Mouse (Mus musculus): ENCODE data around the gene Hsd17b1. TPM values are rescaled to one million over a fixed set of nuclear protein-coding genes. Genes with fewer than 3 reads are reported as not detected.

Gene Hsd17b1
- 1 to 10 TPM in 14 of 26 experiments, under 1 TPM in 6, not detected in 6; 0.59 to 8.6 (median 1.9) TPM for total RNA-seq (2018; cell fraction: chromatin; rRNA removed)
- under 1 TPM in 20 of 26 experiments, not detected in 6; 0.09 to 0.73 (median 0.22) TPM for total RNA-seq (2018; cell fraction: cytosol; rRNA removed)
- total RNA-seq (2018; cell fraction: nucleus; rRNA removed): 1 to 10 TPM in 15 of 26 experiments, under 1 TPM in 7, not detected in 4; 0.48 to 6.4 (median 1.6) TPM
- 0.22 to 0.84 TPM (median 0.32 TPM) in 3 replicates for polyA plus RNA-seq (2018)

DNA sequence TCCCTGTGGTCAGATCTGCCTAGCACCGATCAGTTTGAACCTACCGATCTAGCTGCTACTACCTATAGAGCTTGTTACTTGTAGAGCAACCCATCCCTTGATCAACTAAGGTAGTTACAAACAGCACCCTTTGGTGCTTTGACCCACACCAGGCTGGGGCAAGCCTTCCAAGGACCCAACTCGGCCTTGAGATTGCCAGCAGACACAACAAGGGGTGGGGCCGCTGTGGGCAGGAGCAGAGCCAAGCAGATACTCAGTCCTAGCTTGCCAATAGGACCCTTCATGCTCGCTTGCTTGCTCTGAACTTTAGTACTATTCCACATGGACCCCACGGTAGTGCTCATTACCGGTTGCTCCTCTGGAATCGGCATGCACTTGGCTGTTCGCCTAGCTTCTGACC is at the start of gene Hsd17b1:
Gene Hsd17b1 (plus strand): TSS at position 291 of the 400 bp plus-strand sequence.
- H3K79me2 ChIP-seq (ENCODE audit: inconsistent target): no peaks in the 10 kb centered on the region; the same call in 1 of the 2 replicates
- peaks cover 38% of the 10 kb centered on the region; the same call in 1 of the 2 replicates for H3K36me3 ChIP-seq (ENCODE audit: inconsistent target)
- no peak within 1 kb of the TSS for H3K27ac ChIP-seq
- WGBS (ENCODE audit: missing documents): 91% methylated on average over 9 of the region's 9 CpGs
- no peak within 1 kb of the TSS for H3K4me3 ChIP-seq (ENCODE audit: inconsistent target)

DNA sequence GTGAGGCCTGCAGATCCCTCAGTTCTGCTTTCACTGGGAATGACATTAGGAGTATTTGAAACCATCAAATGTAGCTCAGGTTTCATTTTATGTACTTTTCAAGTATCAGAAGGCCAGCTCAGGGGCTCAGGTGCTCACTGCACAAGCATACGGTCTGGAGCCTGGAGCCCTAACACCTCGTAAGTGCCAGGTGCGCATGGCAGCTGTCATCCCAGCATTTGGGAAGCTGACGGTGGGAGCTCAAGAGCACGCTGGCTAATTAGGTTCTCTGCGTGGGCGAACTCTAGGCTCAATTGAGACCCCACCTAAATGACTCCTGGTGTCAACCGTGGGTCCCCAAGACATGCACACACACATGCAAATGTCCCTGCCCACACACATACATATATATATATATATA is 48.9 kb upstream of the Hsd17b1 start:
- H3K27ac ChIP-seq: no peak overlapping the region
- peaks cover 11% of the 10 kb centered on the region; the same call in 1 of the 2 replicates for H3K79me2 ChIP-seq (ENCODE audit: inconsistent target)
- H3K4me3 ChIP-seq (ENCODE audit: inconsistent target): no peak overlapping the region
- peaks cover 96% of the 10 kb centered on the region for H3K36me3 ChIP-seq (ENCODE audit: inconsistent target)
- WGBS (ENCODE audit: missing documents): 93% methylated on average over 7 of the region's 8 CpGs

GRCm38 (mm10) chr11:101030136-101030807 is 47.9 kb upstream of the Hsd17b1 start:
- Histone ChIP-seq H3K36me3 (ENCODE audit: inconsistent target) (peaks cover 96% of the 10 kb centered on the region), H3K27ac (no peak overlapping the region), H3K4me3 (ENCODE audit: inconsistent target) (no peak overlapping the region)

DNA sequence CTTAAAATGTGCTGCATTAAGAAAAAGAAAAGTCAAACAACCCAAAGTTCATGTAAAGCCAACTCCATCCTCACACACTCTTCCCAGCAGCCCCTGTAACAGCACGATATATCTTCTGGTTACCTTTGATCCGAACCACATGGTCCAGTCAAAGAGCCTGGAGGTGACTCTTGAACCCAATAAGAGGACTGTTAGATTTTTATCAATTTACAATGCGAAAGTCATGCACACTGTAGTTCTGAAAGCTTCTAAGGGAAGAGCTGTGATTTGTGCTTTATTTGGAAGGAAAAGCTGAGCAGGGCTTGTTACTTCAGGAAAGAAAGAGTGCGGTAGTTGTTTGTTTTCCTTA is 47.4 kb upstream of the Hsd17b1 start:
- 97% methylated on average over 4 of the region's 4 CpGs for whole genome bisulfite sequencing (ENCODE audit: missing documents)
- Histone ChIP-seq H3K4me3 (ENCODE audit: inconsistent target) (no peak overlapping the region), H3K79me2 (ENCODE audit: inconsistent target) (peaks cover 8% of the 10 kb centered on the region; the same call in 1 of the 2 replicates), H3K36me3 (ENCODE audit: inconsistent target) (peaks cover 96% of the 10 kb centered on the region), H3K27ac (no peak overlapping the region)

More at GRCm38 (mm10) chr11:101030136-101030807, 47.9 kb upstream of the Hsd17b1 start:
- peaks cover 8% of the 10 kb centered on the region; the same call in 1 of the 2 replicates for H3K79me2 ChIP-seq (ENCODE audit: inconsistent target)
- WGBS (ENCODE audit: missing documents): 93% methylated on average over 10 of the region's 10 CpGs

DNA sequence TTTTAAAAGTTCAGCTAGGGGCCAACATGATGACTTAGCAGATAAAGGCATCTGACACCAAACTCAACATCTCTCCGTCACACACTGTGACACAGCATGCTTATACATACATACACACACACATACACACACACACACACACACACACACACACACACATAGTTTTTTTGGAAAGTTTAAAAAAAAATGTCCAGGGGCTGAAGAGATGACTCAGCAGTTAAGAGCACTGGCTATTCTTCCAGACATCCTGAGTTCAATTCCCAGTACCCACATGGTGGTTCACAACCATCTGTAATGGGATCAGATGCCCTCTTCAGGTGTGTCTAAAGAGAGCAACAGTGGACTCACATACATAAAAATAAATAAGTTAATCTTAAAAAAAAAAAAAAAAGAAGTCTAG is 46.7 kb upstream of the Hsd17b1 start:
- Histone ChIP-seq H3K4me3 (ENCODE audit: inconsistent target) (no peak overlapping the region), H3K79me2 (ENCODE audit: inconsistent target) (peaks cover 8% of the 10 kb centered on the region; the same call in 1 of the 2 replicates), H3K36me3 (ENCODE audit: inconsistent target) (peaks cover 95% of the 10 kb centered on the region), H3K27ac (no peak overlapping the region)
- WGBS (ENCODE audit: missing documents): 100% methylated on average over 1 of the region's 1 CpGs

DNA sequence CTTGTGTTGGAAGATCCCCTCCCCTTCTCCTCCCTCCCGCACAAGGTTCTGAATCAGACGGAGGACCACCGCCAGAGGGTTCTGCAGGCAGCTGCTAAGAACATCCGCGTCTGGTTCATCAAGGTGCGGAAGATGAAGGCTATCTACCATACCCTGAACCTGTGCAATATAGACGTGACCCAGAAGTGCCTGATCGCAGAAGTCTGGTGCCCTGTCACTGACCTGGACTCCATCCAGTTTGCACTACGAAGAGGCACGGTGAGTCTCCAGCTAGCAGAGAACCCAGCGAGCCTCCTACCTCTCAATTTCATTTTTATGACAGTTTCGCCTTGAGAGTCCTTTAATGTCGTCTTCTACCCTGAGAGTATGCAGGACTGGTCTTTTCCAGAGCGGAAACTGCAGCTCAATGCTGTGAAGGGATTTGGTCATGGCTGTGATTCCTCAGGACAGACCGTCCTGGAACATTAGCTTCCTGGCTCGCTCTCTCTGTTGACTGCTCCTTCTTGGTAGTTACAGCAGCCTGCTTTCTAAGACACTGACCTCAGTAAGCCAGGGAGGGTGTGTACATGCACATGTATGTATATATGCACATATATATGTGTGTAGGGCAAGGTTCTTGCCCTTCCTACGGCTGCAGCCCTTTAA is 44.2 kb upstream of the Hsd17b1 start:
- Histone ChIP-seq H3K27ac (no peak overlapping the region), H3K4me3 (ENCODE audit: inconsistent target) (no peak overlapping the region), H3K36me3 (ENCODE audit: inconsistent target) (peaks cover 95% of the 10 kb centered on the region), H3K79me2 (ENCODE audit: inconsistent target) (peaks cover 15% of the 10 kb centered on the region; the same call in 1 of the 2 replicates)
- WGBS (ENCODE audit: missing documents): 95% methylated on average over 17 of the region's 17 CpGs

DNA sequence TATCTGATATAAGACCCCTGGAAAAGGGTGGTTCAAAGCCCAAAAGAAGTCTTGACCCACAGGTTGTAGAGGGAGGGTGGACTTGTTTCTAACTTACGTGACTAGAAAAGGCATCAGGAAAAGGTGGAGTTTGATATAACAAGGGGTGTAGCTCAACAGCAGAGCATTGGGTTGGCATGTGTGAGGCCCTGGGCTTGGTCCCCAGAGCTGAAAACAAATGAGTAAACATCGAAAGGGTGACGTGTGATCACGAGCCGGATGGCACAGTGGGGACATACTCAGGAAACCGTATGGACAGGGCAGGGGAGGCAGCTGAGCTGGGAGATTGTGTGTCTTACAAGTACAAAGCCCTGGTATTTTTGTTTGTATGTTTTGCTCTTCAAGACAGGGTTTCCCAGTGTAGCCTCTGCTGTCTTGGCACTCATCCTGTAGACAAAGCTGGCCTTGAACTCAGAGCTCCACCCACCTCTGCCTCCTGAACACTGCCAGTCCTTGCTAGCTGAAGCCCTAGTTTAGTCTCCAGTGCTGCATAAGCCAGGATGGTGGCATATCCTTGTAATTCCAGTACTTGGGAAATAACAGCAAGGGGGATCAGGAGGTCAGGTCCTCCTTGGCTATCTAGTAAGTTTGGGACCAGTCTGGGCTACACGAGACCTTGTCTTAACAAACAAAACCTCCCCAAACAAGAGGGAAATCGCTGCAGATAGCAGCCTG is 43.4 kb upstream of the Hsd17b1 start:
- peaks cover 15% of the 10 kb centered on the region; the same call in 1 of the 2 replicates for H3K79me2 ChIP-seq (ENCODE audit: inconsistent target)
- H3K4me3 ChIP-seq (ENCODE audit: inconsistent target): no peak overlapping the region
- no peak overlapping the region for H3K27ac ChIP-seq
- peaks cover 97% of the 10 kb centered on the region for H3K36me3 ChIP-seq (ENCODE audit: inconsistent target)
- 92% methylated on average over 8 of the region's 8 CpGs for WGBS (ENCODE audit: missing documents)

DNA sequence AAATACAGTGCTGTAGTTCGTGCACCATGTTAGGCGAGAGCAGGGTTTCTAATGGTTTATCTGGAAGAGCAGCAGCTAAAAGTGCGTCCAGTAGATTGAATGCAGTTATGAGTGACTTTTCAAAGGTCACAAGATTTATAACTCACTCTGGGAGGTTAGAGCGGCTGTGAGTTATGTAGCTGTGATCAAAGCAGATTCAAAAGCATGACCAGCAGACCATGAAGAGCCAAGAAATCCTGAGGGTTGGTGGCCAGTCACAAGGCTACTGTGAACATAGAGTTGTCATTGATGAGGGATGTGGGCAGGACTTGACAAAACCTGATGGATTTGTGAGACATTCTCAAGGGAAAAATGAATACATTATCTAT is 42.9 kb upstream of the Hsd17b1 start:
- H3K79me2 ChIP-seq (ENCODE audit: inconsistent target): peaks cover 15% of the 10 kb centered on the region; the same call in 1 of the 2 replicates
- H3K36me3 ChIP-seq (ENCODE audit: inconsistent target): peaks cover 97% of the 10 kb centered on the region
- H3K27ac ChIP-seq: no peak overlapping the region
- no peak overlapping the region for H3K4me3 ChIP-seq (ENCODE audit: inconsistent target)
- 97% methylated on average over 4 of the region's 4 CpGs for WGBS (ENCODE audit: missing documents)

- WGBS (ENCODE audit: missing documents): 95% methylated on average over 9 of the region's 10 CpGs
- Histone ChIP-seq H3K27ac (no peak overlapping the region), H3K4me3 (ENCODE audit: inconsistent target) (no peak overlapping the region), H3K36me3 (ENCODE audit: inconsistent target) (peaks cover 98% of the 10 kb centered on the region), H3K79me2 (ENCODE audit: inconsistent target) (peaks cover 15% of the 10 kb centered on the region; the same call in 1 of the 2 replicates)
Observed at GRCm38 (mm10) chr11:101037795-101038194, 40.4 kb upstream of the Hsd17b1 start.

GRCm38 (mm10) chr11:101045826-101046225 is 32.4 kb upstream of the Hsd17b1 start:
- H3K79me2 ChIP-seq (ENCODE audit: inconsistent target): no peaks in the 10 kb centered on the region; the same call in 1 of the 2 replicates
- no peak overlapping the region for H3K4me3 ChIP-seq (ENCODE audit: inconsistent target)
- H3K36me3 ChIP-seq (ENCODE audit: inconsistent target): peaks cover 100% of the 10 kb centered on the region
- WGBS (ENCODE audit: missing documents): 88% methylated on average over 4 of the region's 4 CpGs
- no peak overlapping the region for H3K27ac ChIP-seq

- Histone ChIP-seq H3K36me3 (ENCODE audit: inconsistent target) (peaks cover 100% of the 10 kb centered on the region), H3K27ac (no peak overlapping the region), H3K4me3 (ENCODE audit: inconsistent target) (no peak overlapping the region), H3K79me2 (ENCODE audit: inconsistent target) (no peaks in the 10 kb centered on the region; the same call in 1 of the 2 replicates)
- WGBS (ENCODE audit: missing documents): 36% methylated on average over 7 of the region's 9 CpGs
Observed at GRCm38 (mm10) chr11:101046440-101046839, 31.8 kb upstream of the Hsd17b1 start.

DNA sequence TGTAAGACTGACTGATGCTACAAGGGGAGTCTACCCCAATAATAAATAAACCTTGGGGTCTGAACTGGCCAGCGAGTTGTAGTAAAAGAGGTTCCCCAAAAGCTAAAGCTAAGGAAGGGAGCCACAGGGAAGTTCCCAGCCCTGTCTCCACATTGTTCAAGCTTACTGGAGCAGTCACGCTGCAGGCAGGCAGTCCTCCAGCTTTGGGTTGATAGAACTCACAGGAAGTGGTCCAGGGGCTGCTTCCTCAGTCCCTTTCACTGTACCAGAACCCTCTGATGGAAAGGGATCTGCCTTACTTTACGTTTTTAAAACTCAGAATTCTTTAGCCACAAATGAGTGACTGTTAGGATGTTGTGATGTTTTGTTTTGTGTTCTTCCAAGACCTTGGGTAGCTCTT is 30.7 kb upstream of the Hsd17b1 start:
- peaks cover 100% of the 10 kb centered on the region for H3K36me3 ChIP-seq (ENCODE audit: inconsistent target)
- no peak overlapping the region for H3K4me3 ChIP-seq (ENCODE audit: inconsistent target)
- no peaks in the 10 kb centered on the region; the same call in 1 of the 2 replicates for H3K79me2 ChIP-seq (ENCODE audit: inconsistent target)
- no peak overlapping the region for H3K27ac ChIP-seq
- WGBS (ENCODE audit: missing documents): 57% methylated on average over 3 of the region's 3 CpGs

GRCm38 (mm10) chr11:101050359-101050758 is 27.9 kb upstream of the Hsd17b1 start:
- H3K4me3 ChIP-seq (ENCODE audit: inconsistent target): no peak overlapping the region
- peaks cover 100% of the 10 kb centered on the region for H3K36me3 ChIP-seq (ENCODE audit: inconsistent target)
- no peak overlapping the region for H3K27ac ChIP-seq
- 93% methylated on average over 9 of the region's 9 CpGs for WGBS (ENCODE audit: missing documents)
- no peaks in the 10 kb centered on the region for H3K79me2 ChIP-seq (ENCODE audit: inconsistent target)

- Histone ChIP-seq H3K4me3 (ENCODE audit: inconsistent target) (no peak overlapping the region), H3K36me3 (ENCODE audit: inconsistent target) (peaks cover 99% of the 10 kb centered on the region), H3K27ac (no peak overlapping the region), H3K79me2 (ENCODE audit: inconsistent target) (no peaks in the 10 kb centered on the region)
- WGBS (ENCODE audit: missing documents): 100% methylated on average over 6 of the region's 6 CpGs
Observed at GRCm38 (mm10) chr11:101051051-101051493, 27.1 kb upstream of the Hsd17b1 start.
